Mouse (Mus musculus): ENCODE measurements around the gene Olfr297. TPM values are rescaled to one million over a fixed set of nuclear protein-coding genes. Genes with fewer than 3 reads are reported as not detected.

Gene Olfr297
- not detected for polyA plus RNA-seq (2017; shearing (Covaris generic))

GRCm38 (mm10) chr7:86519668-86520067 is at the start of gene Olfr297:
Gene Olfr297, plus strand, starts transcription at chr7:86519968.

GRCm38 (mm10) chr7:86492384-86492783 is 27.4 kb upstream of the Olfr297 start, which contains the start of gene Olfr298:
Gene Olfr298, minus strand, starts transcription at chr7:86492484.

Other genes with a start within 250 kb of the Olfr297 start
- gene Olfr310, start 242.8 kb upstream of the Olfr297 start, polyA plus RNA-seq (2017; shearing (Covaris generic)), result not detected
- not detected for gene Olfr309, start 206.3 kb upstream of the Olfr297 start, polyA plus RNA-seq (2017; shearing (Covaris generic))
- gene Olfr308, start 194.3 kb upstream of the Olfr297 start, polyA plus RNA-seq (2017; shearing (Covaris generic)), result not detected
- 0.11 TPM for gene Olfr307, start 182.4 kb upstream of the Olfr297 start, polyA plus RNA-seq (2017; shearing (Covaris generic))
- not detected for gene Olfr305, start 153.0 kb upstream of the Olfr297 start, polyA plus RNA-seq (2017; shearing (Covaris generic))
- gene Olfr304, start 133.3 kb upstream of the Olfr297 start, polyA plus RNA-seq (2017; shearing (Covaris generic)), result not detected
- not detected for gene Olfr303, start 122.2 kb upstream of the Olfr297 start, polyA plus RNA-seq (2017; shearing (Covaris generic))
- not detected for gene Olfr301, start 116.1 kb upstream of the Olfr297 start, polyA plus RNA-seq (2017; shearing (Covaris generic))
- not detected for gene Olfr299, start 60.0 kb upstream of the Olfr297 start, polyA plus RNA-seq (2017; shearing (Covaris generic))
- gene Olfr298, start 27.5 kb upstream of the Olfr297 start, polyA plus RNA-seq (2017; shearing (Covaris generic)), result not detected
- not detected for gene Olfr295, start 63.9 kb downstream of the Olfr297 start, polyA plus RNA-seq (2017; shearing (Covaris generic))
- gene Olfr294, start 96.7 kb downstream of the Olfr297 start, polyA plus RNA-seq (2017; shearing (Covaris generic)), result not detected
- not detected for gene Olfr293, start 129.1 kb downstream of the Olfr297 start, polyA plus RNA-seq (2017; shearing (Covaris generic))
- not detected for gene Olfr292, start 168.4 kb downstream of the Olfr297 start, polyA plus RNA-seq (2017; shearing (Covaris generic))